Mouse (Mus musculus) spleen, postnatal 4 days (tissue): ENCODE measurements at regions not wholly inside any gene's neighbourhood (a gene's known extent, or its start where the extent isn't known, plus 50 kb on each side); places are given as distances from the start of the nearest gene placed in this dataset.

Experiments
- DNase-seq, 2 experiments: peaks; one replicate each; pipeline ENCODE4 v3.0.0; 2022; ENCODE audit warnings: low spot score in 2 of 2

DNA sequence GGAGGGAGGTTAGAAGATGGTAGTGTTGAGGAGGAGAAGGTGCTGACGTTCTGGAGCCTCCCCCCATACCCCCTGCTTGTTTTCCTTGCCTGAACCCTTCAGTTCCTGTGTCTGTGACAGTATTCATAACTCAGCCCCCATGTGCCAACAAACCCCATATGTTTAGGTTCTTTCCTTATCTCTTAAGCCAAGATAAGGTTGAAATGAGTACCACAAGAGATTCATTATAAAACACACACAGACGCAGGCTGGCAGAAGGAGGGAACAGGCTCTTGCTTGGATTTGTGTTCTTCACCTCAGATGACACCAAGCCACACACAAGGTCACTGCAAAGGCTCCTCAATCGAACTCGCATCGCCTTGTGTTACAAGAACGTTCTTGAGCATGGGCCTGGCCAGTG lies 162.9 kb upstream of the Arid2 start:
- DNase-seq, result no peak

DNA sequence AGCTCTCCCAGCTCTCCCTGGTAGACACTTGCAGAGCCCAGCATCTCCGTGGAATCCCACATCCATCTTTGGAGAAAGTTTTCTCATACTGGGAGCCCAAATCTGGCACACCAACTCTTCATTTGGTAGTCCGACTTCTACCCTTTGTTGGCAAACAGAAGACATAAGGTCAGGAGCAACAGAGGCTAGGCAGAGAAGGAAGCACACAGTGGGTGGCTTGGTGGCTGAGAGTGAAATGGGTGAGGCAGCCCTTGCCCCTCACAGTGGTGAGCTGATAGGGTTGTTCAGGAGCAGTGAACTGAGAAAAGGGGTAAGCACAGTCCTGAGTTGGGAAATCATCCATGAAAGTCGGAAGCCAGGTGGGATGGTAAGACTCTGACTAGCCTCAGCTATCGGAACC lies 157.6 kb upstream of the Arid2 start:
- no peak for DNase-seq

DNA sequence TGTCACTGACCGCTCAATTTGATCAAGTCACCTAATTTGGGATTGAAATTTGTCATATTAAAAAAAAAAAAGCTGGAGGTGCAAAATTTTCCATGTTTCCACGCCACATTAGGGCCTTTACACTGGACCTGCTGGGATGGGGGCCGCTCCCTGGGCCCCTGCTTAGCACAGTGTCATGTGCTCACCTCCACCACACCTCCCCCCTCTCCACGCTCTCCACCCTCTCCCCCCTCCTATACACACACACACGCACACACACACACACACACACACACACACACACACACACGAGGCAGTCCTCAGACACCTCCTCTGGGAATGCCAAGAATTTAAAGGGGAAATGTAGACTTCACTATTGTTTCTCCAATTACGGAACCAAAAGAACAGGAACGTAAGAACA lies 156.8 kb upstream of the Arid2 start:
- DNase-seq, result no peak

DNA sequence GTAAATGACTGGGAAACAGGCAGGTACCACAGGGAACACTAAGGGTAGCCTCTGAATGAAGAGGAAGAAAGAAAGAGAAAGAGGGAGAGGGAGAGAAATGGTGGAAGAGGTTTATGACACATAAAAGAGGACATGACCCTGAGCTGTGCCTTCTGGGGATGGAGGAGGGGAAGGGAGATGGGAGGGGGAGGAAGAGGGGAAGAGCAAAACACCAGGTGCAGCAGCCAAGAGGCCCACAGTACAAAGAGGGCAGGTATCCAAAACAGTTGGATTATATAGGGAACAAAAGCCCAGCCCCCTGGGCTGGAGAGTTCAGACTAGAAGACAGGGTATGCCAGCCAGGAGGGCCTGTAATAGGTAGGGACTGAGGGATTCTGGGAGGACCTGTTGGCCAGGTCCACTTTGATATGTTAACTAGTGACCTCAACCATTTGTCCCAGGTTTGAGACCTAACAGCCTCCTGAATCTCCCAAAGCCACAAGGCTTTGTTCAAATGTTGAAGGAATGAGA lies 155.7 kb upstream of the Arid2 start:
- no peak for DNase-seq

DNA sequence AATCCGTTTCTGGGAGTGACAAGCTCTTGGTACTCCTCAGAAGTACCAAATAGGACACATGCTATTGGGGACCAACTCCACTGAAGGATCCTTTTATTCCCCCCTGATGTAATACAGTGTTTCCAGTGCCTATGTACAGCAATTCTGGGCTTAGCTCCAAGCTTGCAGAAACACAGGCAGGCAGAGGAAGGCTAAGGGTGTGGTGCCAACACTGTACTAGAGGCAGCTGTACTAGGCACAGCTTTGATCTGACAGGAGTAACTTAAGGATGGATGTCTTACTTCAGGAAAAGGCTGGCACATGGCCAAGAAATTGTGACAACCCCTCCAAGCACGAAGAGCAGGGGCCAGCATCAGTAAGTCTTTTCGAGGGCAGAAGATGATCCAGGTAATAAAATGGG lies 154.7 kb upstream of the Arid2 start:
- DNase-seq, result no peak

DNA sequence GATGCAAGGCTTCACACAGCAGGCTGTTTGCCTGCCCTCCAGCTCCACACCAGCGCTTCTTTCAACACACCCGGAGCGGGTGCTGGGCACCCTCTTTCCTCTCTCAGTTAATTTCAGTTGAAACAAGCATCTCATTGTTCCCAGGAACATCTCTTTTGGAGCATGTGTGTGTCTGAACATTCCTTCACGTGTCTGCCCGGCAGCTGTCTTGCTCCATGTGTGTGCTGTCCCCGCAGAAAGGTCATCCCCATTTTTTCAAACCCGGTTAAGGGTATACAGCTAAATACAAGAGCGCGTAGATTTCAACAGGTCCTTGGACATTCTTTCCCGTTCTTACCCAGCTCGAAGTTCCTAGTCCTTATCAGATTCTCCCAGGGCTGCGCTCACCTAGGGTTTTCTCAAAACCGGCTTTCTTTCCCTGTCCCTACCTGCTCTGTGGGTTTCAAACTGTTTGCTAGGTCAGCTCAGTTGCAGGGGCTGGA lies 152.0 kb upstream of the Arid2 start:
- DNase-seq, result no peak

DNA sequence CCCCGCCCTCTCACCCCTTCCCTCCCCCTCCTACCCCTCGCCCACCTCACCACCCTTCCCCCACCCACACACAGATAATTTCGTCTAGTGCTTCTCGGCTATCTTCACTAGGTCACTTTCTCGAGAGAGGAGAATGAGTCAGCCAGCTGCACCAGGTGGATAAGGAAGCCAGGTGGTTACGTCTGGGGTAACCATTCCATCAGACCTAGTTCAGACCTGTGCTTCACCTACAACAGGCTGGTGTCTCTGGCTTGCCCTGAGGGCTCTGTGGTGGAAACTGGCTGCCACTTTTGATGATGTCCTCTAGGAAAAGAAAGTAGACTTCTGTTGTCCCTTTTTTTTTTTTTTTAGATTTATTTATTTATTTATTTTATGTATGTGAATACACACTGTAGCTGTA lies 151.5 kb upstream of the Arid2 start:
- DNase-seq, result no peak

DNA sequence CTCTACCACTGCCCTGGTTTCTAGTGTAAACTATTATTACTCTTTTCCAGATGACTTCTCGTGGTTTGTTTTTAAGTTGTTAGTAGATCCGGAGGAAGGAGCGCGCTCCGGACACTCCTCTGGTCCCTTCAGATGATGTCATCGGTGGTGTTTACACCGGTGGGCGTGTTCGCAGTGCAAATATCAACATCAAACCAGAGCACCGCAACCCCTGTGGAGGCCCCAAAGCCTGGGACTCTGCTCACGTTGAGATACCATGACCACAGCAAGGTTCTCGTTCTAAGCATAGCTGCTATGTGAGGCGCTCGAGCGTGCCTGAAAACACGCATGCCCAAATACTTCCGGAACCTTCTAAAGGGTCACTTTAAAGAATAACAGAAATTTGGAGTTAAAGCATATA lies 149.8 kb upstream of the Arid2 start:
- no peak for DNase-seq

DNA sequence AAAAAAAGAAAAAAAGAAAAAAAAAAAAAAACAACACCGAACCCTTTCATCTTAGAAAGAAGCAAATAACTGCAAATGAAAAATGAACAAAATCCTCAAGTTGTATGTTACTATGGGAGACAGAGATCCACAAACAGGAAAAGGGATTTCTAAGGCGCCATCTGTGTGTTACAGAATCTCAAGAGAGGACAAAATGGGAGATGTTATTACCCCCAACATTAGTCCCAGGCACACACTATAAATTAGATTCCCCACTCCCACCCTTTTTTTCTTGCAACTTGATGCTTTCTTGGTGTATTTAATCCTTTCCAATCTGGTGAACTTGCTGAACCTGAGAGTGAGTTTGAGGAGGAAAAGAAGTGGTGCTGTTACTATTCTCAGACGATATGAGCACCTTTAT lies 149.4 kb upstream of the Arid2 start:
- no peak for DNase-seq

DNA sequence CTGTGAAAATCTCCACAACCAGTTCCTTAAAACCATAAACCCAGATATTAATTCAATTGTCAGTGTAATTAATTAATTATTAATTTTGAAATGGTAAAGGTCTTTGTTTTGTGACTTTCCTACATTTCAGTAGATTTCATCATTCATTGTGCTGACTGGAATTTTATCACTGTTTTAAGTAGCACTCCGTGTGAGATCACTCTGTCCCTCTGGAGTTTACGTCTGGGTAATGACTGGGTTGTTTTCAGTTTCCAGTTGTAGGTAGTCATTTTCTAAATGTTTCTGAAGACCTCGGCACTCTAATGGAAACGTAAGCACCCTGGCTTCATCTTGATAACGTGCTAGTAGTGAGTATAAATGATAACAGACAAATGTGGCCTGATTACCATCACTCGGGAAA lies 133.8 kb upstream of the Arid2 start:
- DNase-seq, result no peak

DNA sequence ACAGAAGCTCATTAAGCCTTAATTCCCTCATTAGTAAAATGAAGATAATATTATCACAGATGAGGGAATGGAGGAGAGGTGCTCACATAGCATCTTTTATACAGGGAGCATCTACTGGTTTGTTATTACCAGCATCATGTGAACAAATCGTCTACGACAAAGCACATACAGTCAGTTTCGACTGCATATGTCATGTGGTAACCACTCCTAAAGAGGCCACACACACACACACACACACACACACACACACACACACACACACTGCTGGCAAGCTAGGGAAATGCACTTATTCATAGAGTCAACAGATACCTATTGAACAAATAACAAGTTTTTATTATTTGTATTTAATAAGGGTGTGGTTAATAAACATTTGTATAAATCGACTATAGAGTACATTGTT lies 129.0 kb upstream of the Arid2 start:
- DNase-seq, result no peak

DNA sequence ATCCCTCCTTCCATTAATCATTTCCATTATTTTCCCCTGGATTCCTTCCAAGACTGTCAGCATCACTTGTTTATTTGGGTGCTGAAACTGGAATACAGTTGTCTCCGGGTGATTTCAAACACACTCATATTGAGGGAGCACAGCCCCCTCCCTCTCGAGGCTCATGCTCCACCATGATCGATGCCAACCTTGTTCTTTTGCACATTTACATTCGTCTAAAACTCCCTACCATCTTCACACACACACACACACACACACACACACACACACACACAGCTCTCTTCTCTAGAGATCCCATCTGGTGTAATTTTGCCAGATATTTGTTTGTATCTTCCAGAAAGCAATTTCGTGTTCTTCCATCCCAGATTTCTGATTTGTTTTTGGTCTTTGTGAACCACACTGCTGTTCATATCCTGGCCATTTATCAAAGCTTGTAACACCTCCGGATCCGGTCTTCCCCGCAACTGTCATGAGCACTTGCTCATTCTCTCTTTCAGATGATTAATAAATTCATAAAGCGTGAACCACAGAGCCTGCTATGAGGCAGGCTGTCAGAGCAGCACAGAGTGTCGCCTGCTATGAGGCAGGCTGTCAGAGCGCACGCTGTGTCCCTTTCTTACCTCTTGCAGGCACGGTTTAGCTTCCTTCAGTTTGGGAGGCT lies 122.4 kb upstream of the Arid2 start:
- DNase-seq, result no peak

DNA sequence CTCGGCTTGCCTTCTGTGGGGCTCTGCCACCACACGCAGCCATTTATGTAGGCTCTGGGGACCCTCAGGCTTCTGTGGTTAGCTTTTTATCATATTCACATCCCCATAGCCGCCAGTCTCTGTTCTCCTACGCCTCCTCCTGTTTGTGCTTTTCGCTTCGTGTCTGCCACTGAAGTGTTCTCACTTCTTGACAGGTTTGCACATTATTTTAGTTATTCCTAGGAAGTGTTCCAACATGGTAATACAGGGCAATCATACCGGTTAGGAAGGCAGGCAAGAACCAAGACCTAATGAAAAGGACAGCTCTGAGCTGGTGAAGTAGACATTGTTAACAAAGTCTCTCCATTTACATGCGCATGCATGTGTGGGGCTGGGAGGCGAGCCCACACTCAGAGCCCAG lies 120.1 kb upstream of the Arid2 start:
- no peak for DNase-seq

DNA sequence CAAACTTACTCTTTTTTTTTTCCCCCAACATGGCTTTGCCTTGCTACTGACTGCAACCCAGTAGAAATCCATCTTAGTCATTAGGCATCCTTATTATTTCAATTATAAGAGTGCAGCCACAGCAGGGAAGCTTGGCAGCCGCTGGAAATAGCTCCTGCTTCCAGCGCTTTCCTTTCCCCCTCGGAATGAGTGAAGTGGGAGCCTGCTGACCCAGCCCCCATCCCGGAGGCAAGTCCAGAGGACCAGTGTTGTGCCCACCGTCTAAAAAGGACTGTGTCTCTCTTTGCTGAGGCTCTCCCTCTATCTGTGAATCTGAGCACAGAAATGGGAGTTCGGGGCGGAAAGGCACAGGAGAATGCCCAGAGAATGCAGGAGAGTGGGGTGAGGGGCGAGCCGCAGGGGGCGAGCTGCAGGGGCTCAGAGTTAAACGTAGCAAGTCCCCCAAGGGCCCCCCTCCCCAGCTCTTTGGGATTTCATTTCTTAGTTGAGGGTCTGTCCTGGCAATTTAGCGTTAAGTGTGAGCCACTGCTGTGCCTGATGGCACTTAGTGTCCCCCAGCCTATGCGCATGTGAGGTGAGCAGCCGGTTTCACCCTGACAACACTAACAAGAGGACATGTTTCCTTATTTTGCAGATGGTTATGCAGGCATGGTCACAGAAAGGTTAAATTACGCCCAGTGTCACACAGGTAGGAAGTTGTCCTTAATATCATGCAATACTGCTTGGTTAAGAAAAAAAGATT lies 117.4 kb upstream of the Arid2 start:
- no peak for DNase-seq

DNA sequence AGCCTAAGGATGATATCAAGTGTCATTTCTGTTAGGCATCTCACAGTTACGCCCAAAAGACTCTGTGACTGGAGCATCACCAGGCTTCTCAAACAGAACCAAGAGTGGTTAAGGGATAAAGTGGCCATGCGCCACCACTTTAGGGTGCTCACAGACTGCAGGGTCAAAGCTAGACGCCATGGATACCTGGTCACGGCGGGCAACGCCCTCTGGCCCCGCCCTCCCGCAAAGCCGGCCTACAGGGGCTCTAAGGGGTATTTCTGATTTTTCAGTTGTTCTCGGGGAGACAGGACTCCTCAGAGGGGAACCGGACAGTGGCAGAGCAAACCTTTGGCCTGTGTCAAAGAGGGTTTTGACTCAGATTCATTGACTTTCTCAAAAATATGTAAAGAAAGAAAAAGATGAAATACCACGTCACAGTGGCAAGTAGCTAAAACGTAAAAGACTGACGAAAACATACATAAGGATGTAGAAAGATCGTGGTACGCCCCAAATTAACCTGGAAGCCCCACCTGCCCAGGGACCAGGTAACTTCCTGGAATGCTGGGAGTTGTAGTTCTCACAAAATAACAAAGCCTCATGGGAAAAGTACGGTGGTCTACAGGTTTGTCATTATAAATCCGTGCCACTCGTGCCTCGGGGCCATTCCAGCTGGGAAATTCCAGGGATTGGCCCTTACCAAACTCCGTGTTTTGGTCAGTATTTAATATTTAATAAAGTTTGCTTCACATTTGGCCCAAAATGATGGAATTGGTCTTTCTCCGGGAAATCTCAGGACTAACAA lies 116.1 kb upstream of the Arid2 start:
- no peak for DNase-seq

DNA sequence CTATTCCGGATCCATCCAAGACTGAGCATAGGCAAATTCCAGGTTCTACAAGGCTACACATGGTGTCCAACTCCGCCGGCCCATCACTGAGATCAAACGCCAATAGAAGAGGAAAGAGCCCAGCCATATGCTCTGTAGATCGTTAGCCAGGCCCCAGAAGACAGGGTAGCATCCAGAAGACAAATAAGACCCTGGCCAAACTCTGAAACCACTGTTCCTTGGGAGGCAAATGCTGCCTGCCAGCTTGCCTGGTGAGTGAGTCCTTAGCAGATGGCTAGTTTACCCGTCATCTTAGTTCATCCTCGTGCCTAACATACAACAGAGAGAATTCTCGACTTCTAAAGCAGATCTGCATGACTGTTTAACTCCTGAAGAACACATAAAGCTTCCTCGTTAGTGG lies 109.4 kb upstream of the Arid2 start:
- DNase-seq, result no peak

DNA sequence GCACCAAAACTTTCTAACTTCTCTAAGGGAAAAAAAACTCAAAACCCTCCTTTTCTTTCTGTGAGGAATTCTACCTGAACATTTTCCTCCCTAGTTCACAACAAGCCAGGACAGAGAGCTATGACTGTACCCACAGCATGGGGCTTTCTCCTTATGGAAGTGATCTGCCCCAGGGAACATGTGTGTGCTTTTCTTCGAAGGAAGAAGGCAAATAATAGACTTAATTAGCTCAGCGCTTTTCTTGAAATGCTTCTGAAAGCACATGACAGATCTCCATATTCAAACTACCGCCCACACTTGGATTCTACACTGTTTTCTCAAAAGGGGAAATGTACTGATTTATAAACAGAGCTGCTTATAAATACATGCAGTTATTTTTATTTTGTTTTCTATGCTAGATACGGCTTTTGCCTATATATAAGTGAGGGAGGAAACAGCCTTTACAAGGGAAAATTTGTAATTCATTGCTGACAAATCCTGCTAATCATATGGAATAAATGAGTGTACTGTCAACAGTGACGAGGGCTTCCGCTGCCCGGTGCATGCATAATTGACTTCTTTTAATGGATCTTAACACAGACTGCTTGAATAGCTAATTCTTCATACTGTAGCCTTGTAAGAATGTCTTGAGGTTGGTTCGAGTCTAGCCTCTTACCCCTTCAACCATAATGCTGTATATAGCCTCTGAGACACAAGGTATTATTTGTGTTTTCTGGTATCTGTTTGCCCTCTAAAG lies 108.8 kb upstream of the Arid2 start:
- no peak for DNase-seq

DNA sequence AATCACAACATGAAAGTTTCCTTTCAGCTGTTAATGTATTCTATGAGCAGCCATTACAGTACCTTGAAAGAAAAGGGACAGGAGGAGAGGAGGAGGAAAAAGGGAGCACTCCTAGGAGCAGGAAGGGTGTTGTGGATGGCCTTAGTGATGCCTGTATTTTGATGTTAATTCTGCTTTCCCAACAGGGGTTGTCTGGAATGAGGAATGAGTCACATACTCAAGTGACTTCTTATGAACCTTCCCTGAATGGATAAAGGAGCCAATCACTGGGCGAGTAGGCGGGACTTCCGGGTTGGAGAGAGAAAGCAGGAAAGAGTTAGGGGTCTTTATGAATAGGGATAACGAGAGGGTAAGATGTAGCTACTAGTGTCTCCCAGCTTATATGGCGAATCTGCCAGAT lies 107.8 kb upstream of the Arid2 start:
- DNase-seq, result no peak

DNA sequence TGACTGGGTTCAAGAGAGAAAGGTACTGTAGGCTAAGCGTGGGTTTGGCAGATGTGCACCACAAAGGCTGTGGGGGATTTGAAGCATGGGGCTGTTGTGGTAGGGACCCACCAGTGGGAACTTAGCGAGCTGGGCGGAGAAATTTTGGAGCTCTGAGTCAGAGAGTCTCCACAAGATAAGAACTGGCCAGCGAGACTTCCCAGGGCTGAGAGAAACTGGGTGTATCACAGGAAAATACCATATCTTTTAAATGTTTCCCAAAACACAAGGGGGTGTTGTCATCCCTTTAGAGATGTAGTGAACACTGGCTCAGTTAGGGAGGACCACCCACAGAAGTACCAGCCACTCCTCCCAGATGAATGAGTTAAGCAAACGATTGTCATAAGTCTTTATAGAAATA lies 107.3 kb upstream of the Arid2 start:
- DNase-seq, result no peak

DNA sequence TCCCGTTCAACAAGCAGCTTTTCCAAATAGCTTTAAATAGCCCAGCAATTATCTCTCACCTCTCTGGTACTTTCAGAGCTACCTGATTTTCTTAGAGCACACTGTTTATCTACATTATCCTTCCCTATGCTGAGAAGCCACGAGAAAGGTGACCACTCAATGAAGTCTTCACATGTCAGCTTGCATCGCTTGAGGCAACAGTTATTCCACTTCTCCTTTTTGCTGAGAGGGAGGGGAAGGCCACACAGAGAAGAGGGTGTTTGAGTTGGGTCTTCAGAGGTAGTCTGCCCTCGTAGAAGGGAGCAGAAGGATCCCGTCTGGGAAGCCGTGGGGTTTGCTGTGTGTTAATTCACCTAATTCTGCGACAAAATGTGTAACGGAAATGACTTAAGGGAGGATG lies 106.3 kb upstream of the Arid2 start:
- no peak for DNase-seq

DNA sequence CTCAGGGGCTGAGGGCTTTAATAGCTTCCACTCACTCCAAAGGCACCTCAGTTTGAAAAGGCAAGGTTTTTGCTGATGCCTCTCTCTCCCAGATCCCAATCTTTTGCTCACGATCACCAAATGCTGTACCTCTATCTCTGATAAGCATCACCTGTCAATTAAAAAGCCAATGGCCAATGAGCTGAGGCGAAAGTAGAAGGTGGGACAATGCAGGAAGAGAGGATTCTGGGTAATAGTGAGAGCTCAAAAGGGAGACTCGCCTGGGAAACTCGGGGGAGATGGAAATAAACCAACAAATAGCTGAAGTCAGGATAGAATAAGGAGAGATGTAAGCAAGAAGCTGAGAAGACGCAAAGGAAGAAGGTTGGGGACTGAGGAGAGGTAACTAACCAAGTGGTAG lies 105.0 kb upstream of the Arid2 start:
- no peak for DNase-seq

DNA sequence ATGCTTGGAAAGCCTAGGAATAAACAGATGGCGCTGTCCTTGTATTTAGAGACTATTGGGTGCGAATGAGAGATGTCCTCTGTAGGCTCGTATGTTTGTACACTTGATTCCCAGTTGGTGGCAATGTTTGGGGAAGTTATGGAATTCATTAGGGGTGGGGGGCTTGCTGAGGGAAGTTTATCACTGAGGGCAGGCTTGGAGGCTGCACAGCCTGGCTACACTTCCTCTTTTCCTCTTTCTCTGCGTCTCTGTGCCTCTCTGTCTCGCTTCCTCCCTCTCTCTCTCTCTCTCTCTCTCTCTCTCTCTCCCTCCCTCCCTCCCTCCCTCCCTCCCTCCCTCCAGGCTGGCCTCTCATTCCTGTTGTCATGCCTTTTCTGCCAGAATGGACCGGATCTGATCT lies 104.2 kb upstream of the Arid2 start:
- DNase-seq, result no peak
